Mouse (Mus musculus): ENCODE measurements around the gene Nfyc. TPM values are rescaled to one million over a fixed set of nuclear protein-coding genes. Genes with fewer than 3 reads are reported as not detected.

Nfyc gene
- total and polyA plus RNA-seq, 2 experiments from 2014 or later = 69.4 to 144 TPM

- Histone ChIP-seq H3K27ac (no peak overlapping the region), H3K4me3 (ENCODE audit: low read length) (peak overlapping the region; percentile 69), H3K27me3 (ENCODE audit: insufficient read depth, low read length) (peaks cover 33% of the 10 kb centered on the region), H3K9ac (replicated peaks; ENCODE audit: low read length) (peak overlapping the region; percentile 65), H3K36me3 (ENCODE audit: insufficient read depth, low read length) (no peaks in the 10 kb centered on the region), H3K4me2 (ENCODE audit: low read depth, low read length) (peak overlapping the region; percentile 100), H3K4me1 (ENCODE audit: insufficient read depth, low read length) (no peaks in the 10 kb centered on the region), H3K9me3 (ENCODE audit: low read length) (no peaks in the 10 kb centered on the region)
- peak; percentile 11 for DNase-seq (ENCODE audit: low spot score)
- WGBS = 2% methylated on average over 47 of the region's 75 CpGs
- TF ChIP-seq CTCF (IDR thresholded peaks at IDR 0.05; ENCODE audit: low read depth) = no peak
- peak; percentile 44 for ATAC-seq
Observed at GRCm38 (mm10) chr4:120747243-120747792, 84.1 kb downstream of the Nfyc start.

- Histone ChIP-seq H3K4me1 (ENCODE audit: insufficient read depth, low read length) (no peaks in the 10 kb centered on the region), H3K4me2 (ENCODE audit: low read depth, low read length) (peak overlapping the region; percentile 100), H3K36me3 (ENCODE audit: insufficient read depth, low read length) (no peaks in the 10 kb centered on the region), H3K9me3 (ENCODE audit: low read length) (no peaks in the 10 kb centered on the region), H3K27ac (no peak overlapping the region), H3K4me3 (ENCODE audit: low read length) (peak overlapping the region; percentile 69), H3K27me3 (ENCODE audit: insufficient read depth, low read length) (peaks cover 33% of the 10 kb centered on the region), H3K9ac (replicated peaks; ENCODE audit: low read length) (peak overlapping the region; percentile 65)
- no peak for TF ChIP-seq CTCF (IDR thresholded peaks at IDR 0.05; ENCODE audit: low read depth)
- 5% methylated on average over 26 of the region's 53 CpGs for WGBS
- DNase-seq (ENCODE audit: low spot score) = peak; percentile 42
- peak; percentile 34 for ATAC-seq
Observed at GRCm38 (mm10) chr4:120746552-120747150, 84.7 kb downstream of the Nfyc start.

GRCm38 (mm10) chr4:120745731-120746551, 85.4 kb downstream of the Nfyc start:
- no peak for DNase-seq (ENCODE audit: low spot score)
- WGBS = 25% methylated on average over 10 of the region's 10 CpGs
- Histone ChIP-seq H3K36me3 (ENCODE audit: insufficient read depth, low read length) (no peaks in the 10 kb centered on the region), H3K4me2 (ENCODE audit: low read depth, low read length) (peak overlapping the region; percentile 100), H3K4me1 (ENCODE audit: insufficient read depth, low read length) (no peaks in the 10 kb centered on the region), H3K27ac (no peak overlapping the region), H3K27me3 (ENCODE audit: insufficient read depth, low read length) (peaks cover 33% of the 10 kb centered on the region), H3K9ac (replicated peaks; ENCODE audit: low read length) (peak overlapping the region; percentile 65; the same call in 1 of the 2 replicates), H3K9me3 (ENCODE audit: low read length) (no peaks in the 10 kb centered on the region), H3K4me3 (ENCODE audit: low read length) (peak overlapping the region; percentile 69)
- no peak; the same call in 1 of the 2 replicates for TF ChIP-seq CTCF (IDR thresholded peaks at IDR 0.05; ENCODE audit: low read depth)
- no peak for ATAC-seq

GRCm38 (mm10) chr4:120743636-120744035, 87.7 kb downstream of the Nfyc start:
- 83% methylated on average over 3 of the region's 3 CpGs for WGBS
- DNase-seq (ENCODE audit: low spot score) = no peak
- TF ChIP-seq CTCF (IDR thresholded peaks at IDR 0.05; ENCODE audit: low read depth) = no peak
- Histone ChIP-seq H3K4me3 (ENCODE audit: low read length) (no peak overlapping the region), H3K27me3 (ENCODE audit: insufficient read depth, low read length) (peaks cover 17% of the 10 kb centered on the region), H3K4me1 (ENCODE audit: insufficient read depth, low read length) (no peaks in the 10 kb centered on the region), H3K36me3 (ENCODE audit: insufficient read depth, low read length) (no peaks in the 10 kb centered on the region), H3K27ac (no peak overlapping the region), H3K9me3 (ENCODE audit: low read length) (no peaks in the 10 kb centered on the region), H3K4me2 (ENCODE audit: low read depth, low read length) (no peak overlapping the region), H3K9ac (replicated peaks; ENCODE audit: low read length) (no peak overlapping the region)
- ATAC-seq = no peak

- H3K9me3 ChIP-seq (ENCODE audit: low read length) = no peaks in the 10 kb centered on the region
- H3K9ac ChIP-seq (replicated peaks; ENCODE audit: low read length) = no peak overlapping the region
- TF ChIP-seq CTCF (IDR thresholded peaks at IDR 0.05; ENCODE audit: low read depth) = no peak
- no peak overlapping the region for H3K4me2 ChIP-seq (ENCODE audit: low read depth, low read length)
- H3K27me3 ChIP-seq (ENCODE audit: insufficient read depth, low read length) = 0 out of 2 replicates have a peak, but pooled peaks cover 4% of the 10 kb centered on the region
- no peaks in the 10 kb centered on the region for H3K4me1 ChIP-seq (ENCODE audit: insufficient read depth, low read length)
- peak; percentile 33 for DNase-seq (ENCODE audit: low spot score)
- no peak overlapping the region for H3K4me3 ChIP-seq (ENCODE audit: low read length)
- no peaks in the 10 kb centered on the region for H3K36me3 ChIP-seq (ENCODE audit: insufficient read depth, low read length)
- no peak overlapping the region for H3K27ac ChIP-seq
- 66% methylated on average over 6 of the region's 6 CpGs for WGBS
- ATAC-seq = 0 out of 2 replicates have a peak, but pooled peaks have one; percentile 11
Observed at GRCm38 (mm10) chr4:120741303-120741702, 90.1 kb downstream of the Nfyc start.

- no peak overlapping the region for H3K4me2 ChIP-seq (ENCODE audit: low read depth, low read length)
- no peak overlapping the region for H3K27ac ChIP-seq
- 52% methylated on average over 5 of the region's 5 CpGs for WGBS
- no peaks in the 10 kb centered on the region for H3K9me3 ChIP-seq (ENCODE audit: low read length)
- H3K4me1 ChIP-seq (ENCODE audit: insufficient read depth, low read length) = peaks cover 17% of the 10 kb centered on the region
- DNase-seq (ENCODE audit: low spot score) (peak; percentile 22), ATAC-seq (peak; percentile 48)
- H3K27me3 ChIP-seq (ENCODE audit: insufficient read depth, low read length) = no peaks in the 10 kb centered on the region; the same call in 1 of the 2 replicates
- H3K4me3 ChIP-seq (ENCODE audit: low read length) = no peak overlapping the region
- no peaks in the 10 kb centered on the region for H3K36me3 ChIP-seq (ENCODE audit: insufficient read depth, low read length)
- no peak overlapping the region for H3K9ac ChIP-seq (replicated peaks; ENCODE audit: low read length)
- TF ChIP-seq CTCF (IDR thresholded peaks at IDR 0.05; ENCODE audit: low read depth) = no peak
Observed at GRCm38 (mm10) chr4:120734012-120734622, 97.3 kb downstream of the Nfyc start.

Measured in hindbrain, postnatal 0 days (tissue).